Mouse (Mus musculus) left cerebral cortex, adult 2 months (tissue): ENCODE data around the gene Carmil1. TPM values are rescaled to one million over a fixed set of nuclear protein-coding genes. Genes with fewer than 3 reads are reported as not detected.

Experiments used
- DNase-seq, 2 experiments: peaks; one replicate each; pipeline ENCODE4 v3.0.0; 2021 to 2022; ENCODE audit warnings: low spot score in 2 of 2, mixed read lengths in 1 of 2; ENCODE audit errors: extremely low spot score in 1 of 2
- H3K27ac ChIP-seq: fragments of 200-600 bp; 2 replicates; pipeline ENCODE4 v1.8.1; 2022
- H3K4me3 ChIP-seq: fragments of 200-600 bp; 2 replicates; pipeline ENCODE4 v1.8.1; 2022
- CTCF ChIP-seq: fragments of 200-600 bp; IDR thresholded peaks from 2 replicates; pipeline ENCODE4 v1.8.1; 2022; ENCODE audit warnings: antibody characterized with exemption, mild to moderate bottlenecking, moderate library complexity
- intact Hi-C: fragments of 180-260 bp; cut with DNase I; formaldehyde crosslinking; loops from one replicate; pipeline ENCODE4 v1.15.1; 2025
- total RNA-seq, 2 experiments: library from RNA; stranded (reverse); gene quantifications; 2 replicates each; pipeline ENCODE4 v1.2.3; 2021

Gene Carmil1
- total RNA-seq, 2 experiments from 2014 or later, result 32.5 to 34.3 TPM

DNA sequence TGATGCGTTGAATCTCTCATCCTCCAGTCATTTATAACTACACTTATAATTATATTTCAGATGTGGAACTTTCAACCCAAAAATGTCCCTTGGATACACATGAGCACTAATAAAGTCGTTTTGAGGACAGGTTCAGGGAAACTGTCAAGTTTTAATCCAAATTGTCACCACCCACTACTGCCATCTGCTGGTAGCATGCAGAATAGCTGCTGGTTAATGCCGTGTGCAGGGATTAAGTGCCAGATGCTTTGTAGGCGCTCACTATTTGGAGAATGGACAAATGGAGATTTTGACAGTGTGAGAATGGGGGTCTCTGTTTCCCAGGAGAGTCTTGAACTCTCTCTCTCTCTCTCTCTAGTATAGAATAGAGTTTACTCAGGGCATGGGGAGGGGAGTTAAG, 16.7 kb upstream of the Carmil1 start:
- DNase-seq, result peak; percentile 30 to 46
- Histone ChIP-seq H3K4me3 (no peak overlapping the region), H3K27ac (no peak overlapping the region)
- peak; percentile 95 for TF ChIP-seq CTCF
- intact Hi-C loops, result loop anchor here (5.0 kb wide), 3 partner anchors 270 to 505 kb away; no protein-coding TSS in a partner anchor

DNA sequence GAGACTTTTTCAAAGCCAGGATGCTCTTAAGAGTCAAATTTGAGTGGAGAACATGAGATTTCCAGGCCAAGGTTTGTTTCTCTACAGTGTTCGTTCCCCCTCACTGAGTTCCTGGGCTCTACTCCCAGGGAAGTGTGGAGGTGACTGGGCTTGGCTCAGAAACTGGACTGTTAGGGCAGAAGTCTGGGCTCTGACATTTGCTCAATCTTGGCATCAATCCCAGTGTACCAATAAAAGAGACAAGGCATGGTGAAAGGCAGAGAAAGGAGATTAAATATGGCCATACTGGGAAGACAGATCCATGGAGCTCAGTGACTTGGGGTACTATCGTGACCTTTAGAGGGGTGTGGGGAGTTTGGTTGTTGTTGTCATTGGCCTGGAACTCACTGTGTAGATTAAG, 6.8 kb upstream of the Carmil1 start:
- H3K4me3 ChIP-seq, result no peak overlapping the region
- no peak for DNase-seq
- intact Hi-C loops, result no loop called here
- no peak for TF ChIP-seq CTCF
- H3K27ac ChIP-seq, result no peak overlapping the region

DNA sequence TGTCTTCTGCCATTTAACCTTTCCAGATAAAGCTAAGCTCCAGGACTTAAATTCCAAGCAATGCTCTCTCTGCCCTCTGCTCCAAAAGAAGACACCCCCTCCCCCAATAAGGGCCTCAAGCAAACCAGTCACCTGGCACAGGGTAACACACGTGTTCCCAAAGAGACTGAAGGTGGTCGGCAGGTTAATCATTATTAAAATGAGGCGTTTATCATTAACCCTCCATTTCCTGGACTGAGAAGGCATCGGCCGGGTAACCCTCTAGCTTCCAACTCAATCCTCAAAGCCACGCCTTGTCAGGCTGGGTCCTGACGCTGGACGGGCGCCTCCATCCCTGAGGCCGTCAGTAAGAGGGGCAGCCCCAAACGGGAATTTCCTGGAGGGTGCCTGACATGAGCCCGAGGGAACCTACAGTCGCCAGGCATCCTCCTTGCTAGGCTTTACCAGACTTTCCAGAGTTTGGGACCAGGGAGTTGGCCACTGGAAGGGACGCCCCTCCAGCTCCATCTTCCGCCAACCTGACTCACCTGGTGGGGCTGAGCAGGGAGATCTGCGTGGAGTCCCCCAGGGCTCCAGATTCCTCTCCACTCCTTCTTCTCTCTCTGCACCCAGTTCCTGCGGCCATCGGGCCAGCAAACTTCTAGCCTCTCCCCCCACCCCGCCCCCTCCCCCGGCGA, 695 bp downstream of the Carmil1 start:
- DNase-seq, result peak in 1 of 2 experiments; percentile 15
- no peak for TF ChIP-seq CTCF
- H3K27ac ChIP-seq, result peak overlapping the region; percentile 91; the same call in 1 of the 2 replicates

DNA sequence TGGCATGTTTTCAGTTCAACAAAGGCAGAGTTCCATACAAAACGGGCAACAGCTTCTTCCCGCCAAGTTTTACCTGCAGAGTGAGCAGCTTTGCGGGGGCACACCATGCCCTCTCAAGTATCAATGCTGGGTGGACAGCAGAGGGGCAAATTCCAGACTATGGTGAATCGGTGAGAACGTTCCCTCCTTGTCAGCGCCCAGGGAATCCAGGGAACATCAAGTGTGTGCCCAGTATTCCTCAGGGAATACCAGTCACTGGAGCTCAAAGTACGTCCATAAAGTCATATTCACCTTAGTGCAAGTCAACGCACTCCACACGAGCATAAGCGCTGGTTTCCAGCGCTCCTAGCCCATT, 1.2 kb downstream of the Carmil1 start:
- DNase-seq, result no peak
- intact Hi-C loops, result no loop called here
- no peak for TF ChIP-seq CTCF
- Histone ChIP-seq H3K27ac (no peak overlapping the region), H3K4me3 (peak overlapping the region; percentile 61)

More for the DNA sequence above, 695 bp downstream of the Carmil1 start:
- intact Hi-C loops, result loop anchor here (2.0 to 5.0 kb wide), 3 partner anchors 78 to 253 kb away; no protein-coding TSS in a partner anchor
- peak overlapping the region; percentile 61 for H3K4me3 ChIP-seq

DNA sequence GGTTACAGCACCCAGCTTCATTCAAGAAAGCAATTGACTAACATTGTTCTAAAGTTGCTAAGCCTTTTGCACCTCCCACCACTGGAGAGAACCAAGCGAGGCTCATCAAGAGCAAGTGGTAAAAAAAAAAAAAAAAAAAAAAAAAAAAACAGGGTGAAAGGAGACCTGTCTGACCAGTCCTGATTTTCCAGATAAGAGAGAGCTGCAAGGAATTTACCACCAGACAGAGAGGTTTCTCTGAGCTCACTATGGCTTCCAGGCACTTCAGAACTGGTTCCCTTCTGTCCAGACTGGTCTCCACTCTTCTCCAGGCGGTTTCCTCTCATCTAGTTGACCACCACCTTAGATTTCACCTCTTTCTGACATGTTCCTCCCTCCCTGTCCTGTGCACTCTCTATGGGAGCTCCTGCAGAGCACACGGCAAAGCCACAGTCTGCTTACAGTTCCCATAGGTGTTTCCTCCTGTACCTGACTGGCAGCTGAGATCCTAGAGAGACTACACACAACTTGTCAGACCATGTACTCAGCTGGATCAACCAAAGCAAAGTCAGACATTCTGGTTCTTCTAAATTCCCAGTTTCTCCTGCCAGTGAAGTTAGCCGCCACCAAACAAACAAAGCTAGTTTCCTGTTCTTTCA, 7.7 kb downstream of the Carmil1 start:
- intact Hi-C loops, result no loop called here
- Histone ChIP-seq H3K4me3 (no peak overlapping the region), H3K27ac (no peak overlapping the region)
- no peak for DNase-seq
- TF ChIP-seq CTCF, result no peak

DNA sequence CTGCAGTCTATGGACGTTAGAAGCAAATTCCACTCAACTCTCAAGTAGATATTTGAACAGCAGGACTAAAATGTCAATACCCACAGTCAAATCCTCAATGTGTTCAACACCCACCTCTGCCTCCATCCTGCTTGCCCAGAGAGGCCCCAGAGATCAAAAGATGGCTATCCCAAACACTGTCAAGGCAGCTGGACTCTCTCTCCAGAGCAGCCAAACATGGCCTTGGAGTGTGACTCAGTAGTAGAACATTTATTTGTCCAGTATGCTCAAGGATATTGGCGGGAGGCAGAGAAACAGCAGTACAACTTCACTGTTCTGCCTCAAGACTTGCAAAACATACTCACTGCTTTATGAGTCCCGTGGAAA, 11.5 kb downstream of the Carmil1 start:
- intact Hi-C loops, result no loop called here
- TF ChIP-seq CTCF, result no peak
- peak overlapping the region; percentile 46; the same call in 1 of the 2 replicates for H3K27ac ChIP-seq

DNA sequence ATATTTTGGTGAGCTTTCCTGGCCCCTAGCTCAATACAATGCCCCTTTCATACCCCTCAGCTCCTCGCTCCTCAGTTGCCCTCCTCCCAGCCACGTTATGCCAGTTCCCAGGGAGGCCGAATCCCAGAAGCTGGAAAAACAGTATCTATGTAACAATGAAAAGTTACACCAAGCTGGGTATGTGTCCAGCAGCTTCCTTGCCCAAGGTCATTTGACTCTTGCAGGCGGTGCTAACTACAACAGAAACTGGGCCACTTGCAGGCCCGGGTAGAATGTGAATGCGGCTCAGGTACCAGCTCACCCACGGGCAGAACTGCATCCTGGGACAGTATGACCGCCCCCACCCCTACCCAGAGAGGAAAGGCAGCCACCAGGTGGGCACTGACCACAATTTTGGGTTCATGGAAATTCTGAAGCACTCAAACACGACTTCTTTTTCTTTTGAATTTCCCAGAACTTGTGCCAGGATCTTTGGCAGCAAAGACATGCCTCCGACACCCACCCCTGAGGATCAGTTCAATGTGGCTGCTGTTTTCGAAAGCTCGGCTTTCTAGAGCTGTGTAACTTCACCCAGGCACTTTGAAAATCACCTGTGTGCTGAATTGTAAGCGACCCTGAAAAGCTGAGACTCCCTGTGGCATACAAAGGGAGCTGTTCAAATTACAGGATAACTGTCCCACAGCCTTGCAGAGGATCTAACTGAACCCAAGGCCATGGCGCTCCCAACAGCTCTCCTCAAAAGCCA, 12.1 kb downstream of the Carmil1 start:
- H3K27ac ChIP-seq, result peak overlapping the region; percentile 46; the same call in 1 of the 2 replicates

More for the DNA sequence above, 11.5 kb downstream of the Carmil1 start:
- no peak for DNase-seq
- H3K4me3 ChIP-seq, result no peak overlapping the region

DNA sequence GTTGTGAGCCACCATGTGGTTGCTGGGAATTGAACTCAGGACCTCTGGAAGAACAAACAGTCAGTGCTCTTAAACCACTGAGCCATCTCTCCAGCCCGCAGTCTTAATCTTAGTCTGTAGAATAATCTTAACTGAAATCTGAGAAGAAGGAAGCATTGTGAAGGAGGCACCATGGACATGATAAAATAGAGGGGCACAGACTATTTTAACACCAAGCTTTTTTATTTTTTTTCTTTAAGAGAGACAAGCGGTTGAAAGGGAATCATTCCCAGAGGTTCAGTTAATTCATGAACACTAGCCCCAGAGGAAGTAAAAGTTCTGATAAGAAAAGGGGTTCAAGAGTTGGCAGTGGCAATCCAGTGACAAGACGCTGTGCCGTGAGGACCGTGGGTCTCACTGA, 15.8 kb downstream of the Carmil1 start:
- H3K4me3 ChIP-seq, result no peak overlapping the region
- no peak overlapping the region for H3K27ac ChIP-seq
- DNase-seq, result no peak
- intact Hi-C loops, result no loop called here
- TF ChIP-seq CTCF, result no peak

More for the DNA sequence above, 12.1 kb downstream of the Carmil1 start:
- DNase-seq, result no peak
- TF ChIP-seq CTCF, result no peak
- no peak overlapping the region for H3K4me3 ChIP-seq
- intact Hi-C loops, result no loop called here

DNA sequence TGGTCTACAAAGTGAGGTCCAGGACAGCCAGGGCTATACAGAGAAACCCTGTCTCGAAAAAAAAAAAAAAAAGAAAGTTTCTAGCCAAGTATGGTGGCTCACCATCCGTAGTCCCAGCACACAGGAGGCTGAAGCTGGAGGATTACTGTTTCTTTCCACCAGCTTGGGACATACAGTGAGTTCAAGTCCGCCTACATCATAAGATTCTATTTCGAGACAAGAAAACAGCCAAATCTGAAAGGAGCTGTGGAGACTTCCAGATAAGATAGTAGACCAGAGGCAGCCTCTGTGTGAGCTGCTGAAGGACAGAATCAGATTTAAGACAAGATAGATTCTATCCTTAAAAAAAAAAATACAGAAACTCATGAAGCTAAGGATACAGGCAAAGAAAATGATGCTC, 17.0 kb downstream of the Carmil1 start:
- Histone ChIP-seq H3K4me3 (no peak overlapping the region), H3K27ac (no peak overlapping the region)
- no peak for TF ChIP-seq CTCF
- DNase-seq, result no peak
- intact Hi-C loops, result no loop called here

DNA sequence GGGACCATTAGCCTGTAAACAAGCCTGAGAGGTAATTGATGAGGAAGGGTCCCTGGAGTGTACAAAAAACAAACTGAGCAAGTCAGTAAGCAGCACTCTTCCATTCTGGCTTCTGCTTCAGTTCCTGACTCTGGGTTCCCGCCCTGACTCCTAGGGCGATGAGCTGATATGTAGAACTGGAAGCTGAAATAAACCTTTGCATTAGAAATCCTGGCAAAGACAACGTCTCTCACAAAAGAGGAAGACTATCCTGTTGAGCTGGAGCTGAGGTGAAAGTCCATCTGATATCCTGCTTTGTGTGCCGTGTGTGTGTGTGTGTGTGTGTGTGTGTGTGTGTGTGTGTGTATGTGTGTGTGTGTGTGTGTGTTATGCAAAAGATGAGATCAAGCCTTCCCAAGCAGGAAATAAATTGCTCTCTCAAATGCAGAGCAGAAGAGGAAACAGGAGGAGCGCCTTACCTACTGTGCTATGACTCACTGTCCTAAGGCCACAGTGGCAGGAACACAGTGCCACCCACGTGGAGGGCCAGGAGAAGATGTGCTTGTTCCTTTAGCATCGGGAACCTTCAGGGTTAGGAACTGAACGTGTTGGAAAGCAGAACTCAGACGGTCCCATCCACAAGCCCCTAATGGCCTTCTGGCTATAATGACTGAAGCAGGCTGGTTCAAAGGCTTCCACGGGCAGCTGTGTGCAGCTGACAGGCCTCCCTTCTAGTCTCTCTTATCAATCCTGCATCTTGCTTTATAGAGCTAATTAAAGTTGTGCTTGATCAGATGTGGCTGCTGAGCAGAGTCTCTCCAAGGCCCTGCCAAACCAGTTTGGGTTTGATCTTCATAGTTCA, 19.6 kb downstream of the Carmil1 start:
- TF ChIP-seq CTCF, result no peak
- no peak for DNase-seq
- intact Hi-C loops, result no loop called here
- H3K27ac ChIP-seq, result no peak overlapping the region
- no peak overlapping the region for H3K4me3 ChIP-seq

DNA sequence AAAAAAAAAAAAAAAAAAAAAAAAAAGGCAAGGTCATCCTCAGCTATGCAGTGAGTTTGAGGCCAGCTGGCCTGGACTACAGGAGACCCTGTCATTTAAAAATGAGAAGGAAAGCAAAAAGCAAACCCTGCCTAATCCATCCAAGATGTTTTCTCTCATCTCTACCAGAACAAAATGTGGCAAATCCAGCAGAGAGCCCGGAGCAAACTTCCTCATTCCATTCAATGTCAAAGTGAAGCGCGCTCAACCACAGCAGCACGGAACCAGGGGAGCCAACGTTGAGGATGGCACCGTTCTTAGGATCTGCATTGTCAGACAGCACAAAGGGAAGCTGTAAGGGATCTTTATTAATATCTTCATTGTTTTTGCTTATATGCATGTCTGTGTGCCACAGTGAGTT, 22.8 kb downstream of the Carmil1 start:
- intact Hi-C loops, result no loop called here
- no peak for DNase-seq
- TF ChIP-seq CTCF, result no peak
- Histone ChIP-seq H3K27ac (no peak overlapping the region), H3K4me3 (no peak overlapping the region)
